17 mouse cellular contexts compared by ENCODE assay signal in the genomic region with DNA sequence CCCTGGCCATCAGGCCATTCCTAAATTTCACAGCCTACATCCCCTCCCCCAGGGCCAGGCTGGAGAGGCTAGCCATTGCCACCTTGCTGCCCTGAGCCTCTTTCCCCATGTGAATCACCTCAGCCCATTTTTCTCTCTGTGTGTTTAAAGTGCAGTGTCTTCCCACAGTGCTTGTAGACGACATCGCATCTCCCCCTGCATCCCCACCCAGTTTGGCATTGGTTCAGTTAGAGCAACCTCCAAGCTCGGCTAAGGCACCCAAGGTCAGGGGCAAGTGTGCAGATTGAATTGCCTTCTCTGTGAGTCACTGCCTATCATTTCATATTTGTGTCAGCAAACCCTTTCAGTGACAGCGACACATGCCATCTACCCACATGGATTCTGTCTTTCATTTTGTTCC. TPM values are rescaled to one million over a fixed set of nuclear protein-coding genes. Genes with fewer than 3 reads are reported as not detected.
DNase-seq lines count a peak whose midpoint lies in the region.
"Had no signal": no experiment of that assay in that cellular context is flagged by ENCODE, and none has a peak within 500 bp of the region (broad histone marks: within the 10 kb centered on the region; RNA-seq: fewer than 3 reads in every experiment).

No protein-coding gene starts in this region.

- DNase-seq in gastrocnemius, adult 18-20 months (ENCODE audit: low spot score): peak; percentile 49
- no peak for DNase-seq in gastrocnemius, postnatal 14 days
- DNase-seq in ovary, adult 18-20 months (ENCODE audit: low spot score): peak; percentile 57
- DNase-seq in ovary, postnatal 36 days (ENCODE audit: low spot score): no peak
- DNase-seq in adrenal gland, postnatal 14 days: peak; percentile 86
- no peak for DNase-seq in left cerebral cortex, adult 18-20 months (ENCODE audit: low spot score in 2 of 2)
- DNase-seq in urinary bladder, postnatal 25 days (ENCODE audit: low spot score): no peak
- no peak for DNase-seq in frontal cortex, postnatal 10 days (ENCODE audit: low spot score in 2 of 2)
- DNase-seq: cerebellum, adult 18-20 months; cerebellum, adult 9-10 months; cerebellum, postnatal 25 days; forebrain, postnatal 0 days; gastrocnemius, postnatal 36 days; heart, adult 2 months; heart, postnatal 14 days; heart, postnatal 4 days had no signal

- intact Hi-C loops in gastrocnemius, postnatal 14 days (cut with DNase I; ENCODE audit: low total_unique reads): no loop called here

RNA-seq across cellular contexts. Expression of a gene that starts 20.6 kb away (rescaled TPM):
- 100 to 1,000 TPM in 1 of 2 experiments, 10 to 100 TPM in 1; 78.1 to 111 TPM for total RNA-seq in gastrocnemius, adult 18-20 months (2021)
- 10 to 100 TPM; 56.6 to 62.4 TPM for total RNA-seq in gastrocnemius, postnatal 14 days (2021)
- total RNA-seq in adrenal gland, postnatal 14 days (2021): 72.7 and 84.2 TPM in 2 replicates
- 10 to 100 TPM; 12.4 to 15.5 TPM for total RNA-seq in left cerebral cortex, adult 18-20 months (2021)
- total RNA-seq: common myeloid progenitor, adult 5-6 weeks had no signal

Comparison
In these comparisons a context has a peak if more than half of its experiments do, and no peak if none do; other contexts are left out.
1. DNase-seq: peak in gastrocnemius, adult 18-20 months (single experiment), ovary, adult 18-20 months (single experiment) and adrenal gland, postnatal 14 days (single experiment); none in gastrocnemius, postnatal 14 days (single experiment), ovary, postnatal 36 days (single experiment), left cerebral cortex, adult 18-20 months (0 of 2), urinary bladder, postnatal 25 days (single experiment) and frontal cortex, postnatal 10 days (0 of 2).